Mouse (Mus musculus) brown adipose tissue, adult 24 weeks (tissue): ENCODE measurements around the gene Fdxacb1. TPM values are rescaled to one million over a fixed set of nuclear protein-coding genes. Genes with fewer than 3 reads are reported as not detected.
A peak's percentile ranks its signal among the peaks of the same experiment; 100 is the strongest.

Experiments used
- H3K27ac ChIP-seq: fragments of 200-500 bp; replicated peaks from 2 replicates; pipeline ENCODE4 v1.5.1; 2012; ENCODE audit warnings: low read depth, mild to moderate bottlenecking, low read length
- H3K4me1 ChIP-seq: fragments of 200-500 bp; 2 replicates; pipeline ENCODE4 v1.6.1; 2012; ENCODE audit warnings: low read length, mixed read lengths; ENCODE audit not compliant: control insufficient read depth, insufficient read depth, insufficient read length
- H3K4me3 ChIP-seq: fragments of 200-500 bp; 2 replicates; pipeline ENCODE4 v1.5.1; 2012; ENCODE audit warnings: low read depth, mild to moderate bottlenecking, low read length, moderate library complexity; ENCODE audit not compliant: insufficient read depth
- polyA plus RNA-seq: library from polyadenylated mRNA; stranded (reverse); fragments of >200 nt; gene quantifications from 2 replicates; pipeline ENCODE4 v1.2.4, GENCODE M21; 2012; ENCODE audit not compliant: missing spikeins, insufficient read depth, insufficient read length

The Fdxacb1 gene
- polyA plus RNA-seq: 5.1 and 9.2 TPM in 2 replicates

GRCm38 (mm10) chr9:50768107-50769002, at the start of gene Fdxacb1:
Fdxacb1 (plus strand) TSS chr9:50768236.
- Histone ChIP-seq H3K4me3 (peak within 1 kb of the TSS; percentile 77), H3K27ac (peak within 1 kb of the TSS; percentile 94), H3K4me1 (no peaks in the 10 kb centered on the region)

DNA sequence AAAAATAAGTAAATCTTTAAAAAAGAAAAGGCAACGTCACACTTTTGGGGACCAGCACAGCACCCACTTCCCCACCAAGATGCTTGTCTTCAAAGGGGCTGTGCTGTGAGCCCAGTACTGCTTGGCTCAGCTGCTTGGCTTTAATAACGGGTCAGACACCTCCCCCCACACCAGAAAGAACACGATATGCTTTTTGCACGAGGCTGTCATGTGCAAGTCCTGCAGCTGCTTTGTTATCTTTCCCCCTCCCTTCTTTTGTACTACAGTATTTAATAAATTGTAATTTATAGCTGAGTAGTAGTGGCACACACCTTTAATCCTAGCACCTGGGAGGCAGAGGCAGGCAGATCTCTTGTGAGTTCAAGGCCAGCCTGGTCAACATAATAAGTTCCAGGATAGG, 49.2 kb upstream of the Fdxacb1 start:
- H3K4me3 ChIP-seq: no peak overlapping the region
- H3K27ac ChIP-seq: no peak overlapping the region
- H3K4me1 ChIP-seq: peaks cover 2% of the 10 kb centered on the region; the same call in 1 of the 2 replicates

DNA sequence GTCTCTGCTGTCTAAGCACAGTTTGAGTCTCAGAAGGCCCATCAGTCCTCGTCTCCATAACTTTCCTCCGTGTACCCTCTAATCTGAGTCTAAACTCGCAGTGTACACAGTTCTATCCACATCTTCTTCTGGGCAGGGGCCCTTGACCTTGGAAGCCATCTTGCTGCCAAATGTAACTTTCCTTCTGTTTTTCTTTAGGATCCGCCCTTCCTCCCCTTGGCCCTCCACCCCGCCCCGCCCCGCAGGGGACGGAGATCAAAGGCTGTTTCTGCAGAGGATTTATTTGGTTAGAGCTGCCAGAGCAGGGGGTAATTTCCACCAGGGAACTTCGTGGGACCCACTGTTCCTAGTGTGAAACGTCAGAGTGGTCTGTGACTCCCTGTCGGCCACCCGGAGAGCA, 47.0 kb upstream of the Fdxacb1 start:
- Histone ChIP-seq H3K4me3 (no peak overlapping the region), H3K27ac (no peak overlapping the region), H3K4me1 (peaks cover 2% of the 10 kb centered on the region; the same call in 1 of the 2 replicates)

DNA sequence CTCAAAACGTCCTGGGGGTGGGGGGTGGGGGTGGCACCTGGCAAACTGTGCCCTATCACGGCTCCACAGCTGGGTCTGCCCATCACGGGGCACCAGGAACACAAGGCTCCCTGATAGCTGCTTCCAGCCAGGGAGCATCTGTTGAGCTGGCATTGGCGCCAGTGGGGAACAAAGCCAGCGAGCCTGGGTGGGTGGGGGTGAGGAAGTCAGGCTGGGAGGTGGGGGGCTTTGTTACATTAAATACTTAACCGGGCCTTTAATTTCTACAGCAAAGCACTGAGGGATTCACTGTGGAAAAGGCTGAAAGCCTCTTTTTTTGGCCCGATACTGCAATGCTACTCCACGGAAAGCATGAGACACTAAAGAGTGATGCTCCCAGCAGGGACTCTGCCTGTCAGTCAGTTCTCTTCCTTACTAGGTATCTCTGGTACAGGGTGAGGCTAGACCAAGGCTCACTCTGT, 45.6 kb upstream of the Fdxacb1 start:
- no peak overlapping the region for H3K4me3 ChIP-seq
- no peak overlapping the region for H3K27ac ChIP-seq
- peaks cover 2% of the 10 kb centered on the region for H3K4me1 ChIP-seq

GRCm38 (mm10) chr9:50723406-50723805, 44.6 kb upstream of the Fdxacb1 start:
- peak overlapping the region; percentile 77 for H3K27ac ChIP-seq
- peaks cover 2% of the 10 kb centered on the region for H3K4me1 ChIP-seq
- peak overlapping the region; percentile 37 for H3K4me3 ChIP-seq

GRCm38 (mm10) chr9:50724147-50724546, 43.9 kb upstream of the Fdxacb1 start:
- Histone ChIP-seq H3K27ac (no peak overlapping the region), H3K4me3 (no peak overlapping the region), H3K4me1 (peaks cover 2% of the 10 kb centered on the region)

GRCm38 (mm10) chr9:50724661-50725330, 43.2 kb upstream of the Fdxacb1 start:
- H3K27ac ChIP-seq: no peak overlapping the region
- H3K4me1 ChIP-seq: peaks cover 2% of the 10 kb centered on the region
- no peak overlapping the region for H3K4me3 ChIP-seq

GRCm38 (mm10) chr9:50725921-50726590, 42.0 kb upstream of the Fdxacb1 start:
- peaks cover 2% of the 10 kb centered on the region for H3K4me1 ChIP-seq
- no peak overlapping the region for H3K27ac ChIP-seq
- H3K4me3 ChIP-seq: no peak overlapping the region

DNA sequence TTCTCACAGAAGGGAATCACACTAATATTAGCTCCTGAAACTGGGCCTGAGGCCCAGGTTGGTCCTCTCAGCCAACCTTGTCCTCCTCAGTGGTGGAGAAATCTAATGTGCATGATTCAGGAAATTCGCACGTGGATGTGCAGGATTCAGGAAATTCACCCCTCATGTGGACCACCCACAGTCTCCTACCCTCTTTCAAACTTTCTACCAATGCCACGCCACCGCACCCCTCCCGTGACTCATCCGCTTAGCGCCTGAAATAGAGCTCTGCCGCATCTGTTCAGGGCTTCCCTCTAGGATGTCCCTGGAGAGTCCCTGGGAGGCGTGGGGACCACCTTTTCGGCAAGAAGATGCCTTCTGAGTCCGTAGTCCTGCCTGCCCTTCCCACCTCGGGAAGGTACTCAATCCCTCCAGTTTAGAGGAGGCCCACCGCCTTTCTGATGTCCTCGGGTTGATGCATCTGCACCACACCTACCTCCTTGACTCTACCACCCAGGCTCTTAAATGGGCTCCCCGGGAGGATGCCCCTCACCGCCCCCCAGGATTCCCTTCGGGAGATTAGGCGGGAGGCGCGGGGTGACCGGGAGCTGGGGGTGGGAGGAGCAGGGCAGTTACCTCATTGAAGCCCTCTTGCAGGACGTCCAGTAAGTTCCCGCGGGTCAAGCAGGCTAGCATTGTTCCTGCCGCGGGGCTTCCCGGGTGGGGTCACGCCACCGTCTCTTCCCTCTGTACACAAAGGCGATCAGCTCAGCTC, 40.7 kb upstream of the Fdxacb1 start:
- peak overlapping the region; percentile 54 for H3K4me3 ChIP-seq
- no peak overlapping the region for H3K27ac ChIP-seq
- peaks cover 2% of the 10 kb centered on the region for H3K4me1 ChIP-seq

- peaks cover under 1% of the 10 kb centered on the region for H3K4me1 ChIP-seq
- peak overlapping the region; percentile 54 for H3K4me3 ChIP-seq
- no peak overlapping the region for H3K27ac ChIP-seq
These were observed 39.9 kb upstream of the Fdxacb1 start for GRCm38 (mm10) chr9:50727925-50728651.

GRCm38 (mm10) chr9:50729600-50729999, 38.4 kb upstream of the Fdxacb1 start:
- Histone ChIP-seq H3K4me1 (no peaks in the 10 kb centered on the region; the same call in 1 of the 2 replicates), H3K4me3 (no peak overlapping the region), H3K27ac (no peak overlapping the region)

DNA sequence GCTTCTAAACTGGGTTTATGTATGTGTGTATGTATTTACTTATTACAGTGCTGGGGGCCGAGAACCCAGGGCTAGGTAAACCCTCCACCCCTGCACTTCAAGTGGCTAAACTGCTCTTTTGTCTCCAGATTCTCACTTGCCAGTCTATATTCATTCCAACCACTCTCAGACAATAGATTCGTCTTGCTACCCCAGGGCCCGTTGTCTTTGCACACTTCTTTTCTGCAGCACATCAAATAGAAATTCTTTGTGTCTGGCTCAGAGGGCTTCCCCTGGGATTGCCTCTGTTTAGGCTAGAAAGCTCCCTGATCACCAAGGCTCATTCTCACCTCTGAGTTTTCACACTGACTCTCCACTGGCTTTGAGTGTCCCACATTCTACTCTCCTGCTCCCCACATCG, 35.5 kb upstream of the Fdxacb1 start:
- Histone ChIP-seq H3K27ac (no peak overlapping the region), H3K4me3 (no peak overlapping the region), H3K4me1 (no peaks in the 10 kb centered on the region; the same call in 1 of the 2 replicates)

DNA sequence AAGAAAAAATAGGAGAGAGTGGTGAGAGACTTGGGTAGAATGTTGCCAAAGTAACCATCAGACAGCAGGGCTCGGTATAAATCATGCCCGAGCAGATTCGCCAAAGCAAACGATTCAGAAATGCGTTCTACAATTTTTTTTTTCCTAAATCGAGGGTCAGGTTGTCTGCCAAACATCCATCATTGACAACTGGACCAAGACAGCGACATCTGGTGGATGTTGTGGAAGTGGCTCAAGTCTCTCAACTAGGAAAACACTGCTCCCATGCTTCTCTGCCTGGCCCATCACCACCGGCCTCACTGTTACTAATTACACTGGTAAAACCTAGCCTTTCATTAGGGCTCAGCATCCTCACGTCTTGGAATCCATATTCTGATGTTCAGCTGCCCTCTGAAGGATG, 33.0 kb upstream of the Fdxacb1 start:
- H3K4me3 ChIP-seq: no peak overlapping the region
- H3K4me1 ChIP-seq: no peaks in the 10 kb centered on the region
- H3K27ac ChIP-seq: no peak overlapping the region
